Mouse (Mus musculus): Measurements from ENCODE around the gene Rab22a. TPM values are rescaled to one million over a fixed set of nuclear protein-coding genes. Genes with fewer than 3 reads are reported as not detected.

Gene Rab22a
- polyA plus RNA-seq, 1 experiment from 2014 or later = 36.9 TPM

DNA sequence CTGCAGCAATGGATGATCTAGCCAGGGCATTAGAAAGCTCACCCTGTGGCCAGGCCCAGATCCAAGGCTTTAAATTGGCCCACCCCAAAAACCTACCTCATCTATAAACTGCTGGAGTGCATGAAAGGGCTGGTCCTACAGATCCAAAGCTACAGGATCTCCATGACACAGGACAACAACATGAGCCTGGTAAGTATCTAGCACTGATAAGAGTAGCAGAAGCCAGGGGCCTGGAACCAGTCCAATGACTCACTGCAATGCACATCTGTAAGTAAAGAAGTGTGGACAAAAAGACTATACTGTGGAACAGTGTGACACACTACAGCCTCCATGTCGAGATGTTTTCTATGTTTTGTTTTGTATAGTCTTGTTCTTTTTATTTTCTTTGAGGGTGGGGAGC, 13.9 kb downstream of the Rab22a start:
- Histone ChIP-seq H3K4me2 (replicated peaks) (no peak overlapping the region), H3K9me3 (no peaks in the 10 kb centered on the region), H3K4me3 (no peak overlapping the region), H3K27me3 (no peaks in the 10 kb centered on the region), H3K36me3 (no peaks in the 10 kb centered on the region), H3K27ac (replicated peaks) (no peak overlapping the region), H3K4me1 (peaks cover 17% of the 10 kb centered on the region), H3K9ac (replicated peaks) (no peak overlapping the region)
- no peak for ATAC-seq (replicated peaks)
- 89% methylated on average over 1 of the region's 1 CpGs for WGBS

DNA sequence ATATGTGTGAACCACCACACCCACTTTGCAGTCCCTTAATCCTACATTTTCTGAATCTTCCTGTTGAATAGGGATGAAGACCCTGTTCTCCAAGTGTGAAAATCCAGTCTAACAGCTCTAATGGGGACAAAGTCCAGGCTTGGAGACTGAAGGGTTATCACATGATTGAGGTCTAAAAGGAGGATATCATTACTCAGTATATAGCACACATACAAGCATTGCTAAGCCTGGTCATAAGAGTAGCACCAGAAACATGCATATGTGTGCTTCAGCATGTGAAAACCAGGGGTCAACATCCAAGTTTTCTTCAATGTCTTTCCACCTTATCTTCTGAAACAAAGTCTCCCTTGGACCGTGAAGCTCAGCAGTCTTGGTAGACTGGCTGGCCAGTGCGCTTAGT, 19.0 kb downstream of the Rab22a start:
- no peaks in the 10 kb centered on the region for H3K9me3 ChIP-seq

DNA sequence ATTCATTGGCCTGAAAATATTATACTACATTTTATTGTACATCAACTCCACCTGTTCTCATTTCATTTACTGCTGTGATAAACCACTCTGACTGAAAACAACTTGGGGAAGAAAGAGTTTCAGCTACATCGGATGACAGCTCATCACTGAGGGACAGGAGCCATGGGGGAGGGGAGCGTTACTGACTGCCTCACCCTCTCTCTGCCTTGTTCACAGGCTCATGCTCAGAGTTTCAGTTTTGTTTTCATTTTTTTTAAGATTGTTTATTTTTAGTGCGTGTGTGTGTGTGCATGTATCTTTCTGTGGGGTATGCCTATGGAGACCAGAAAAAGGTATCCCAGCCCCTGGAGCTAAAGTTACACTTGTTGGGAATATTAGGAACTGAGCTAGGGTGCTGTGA, 19.7 kb downstream of the Rab22a start:
- no peaks in the 10 kb centered on the region for H3K36me3 ChIP-seq
- ATAC-seq (replicated peaks) = no peak
- no peaks in the 10 kb centered on the region for H3K27me3 ChIP-seq
- H3K4me3 ChIP-seq = no peak overlapping the region
- H3K27ac ChIP-seq (replicated peaks) = no peak overlapping the region
- peaks cover 8% of the 10 kb centered on the region; the same call in 1 of the 2 replicates for H3K4me1 ChIP-seq
- no peaks in the 10 kb centered on the region for H3K9me3 ChIP-seq
- H3K9ac ChIP-seq (replicated peaks) = no peak overlapping the region
- H3K4me2 ChIP-seq (replicated peaks) = no peak overlapping the region
- 75% methylated on average over 3 of the region's 3 CpGs for WGBS

More for the DNA sequence above, 19.0 kb downstream of the Rab22a start:
- no peak overlapping the region for H3K4me3 ChIP-seq
- H3K4me1 ChIP-seq = peaks cover 8% of the 10 kb centered on the region; the same call in 1 of the 2 replicates
- H3K4me2 ChIP-seq (replicated peaks) = no peak overlapping the region
- WGBS = 96% methylated on average over 2 of the region's 2 CpGs
- ATAC-seq (replicated peaks) = no peak
- H3K27me3 ChIP-seq = no peaks in the 10 kb centered on the region
- H3K27ac ChIP-seq (replicated peaks) = no peak overlapping the region
- no peak overlapping the region for H3K9ac ChIP-seq (replicated peaks)
- H3K36me3 ChIP-seq = no peaks in the 10 kb centered on the region

DNA sequence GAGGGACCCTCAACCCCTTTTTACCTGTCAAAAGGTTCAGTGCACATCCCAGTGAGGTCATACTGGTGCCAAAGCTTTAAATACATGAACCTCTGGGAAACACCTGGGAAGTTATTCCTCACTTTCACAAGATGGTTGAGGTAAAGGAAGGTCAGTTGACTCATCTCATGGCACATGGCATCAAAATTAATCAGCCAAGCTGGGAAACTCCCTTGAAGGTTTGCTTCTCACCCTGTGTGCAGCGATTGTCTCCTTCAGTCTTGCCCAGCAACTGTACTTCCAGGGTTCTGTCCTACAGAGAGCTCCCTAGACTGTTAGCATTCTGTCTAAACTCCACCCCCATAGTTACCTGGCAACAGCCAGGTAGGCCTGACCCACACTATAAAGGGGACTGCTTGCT, 20.6 kb downstream of the Rab22a start:
- Histone ChIP-seq H3K27me3 (no peaks in the 10 kb centered on the region), H3K9ac (replicated peaks) (no peak overlapping the region), H3K27ac (replicated peaks) (no peak overlapping the region), H3K4me2 (replicated peaks) (no peak overlapping the region), H3K9me3 (no peaks in the 10 kb centered on the region), H3K4me3 (no peak overlapping the region), H3K36me3 (no peaks in the 10 kb centered on the region), H3K4me1 (peaks cover 8% of the 10 kb centered on the region; the same call in 1 of the 2 replicates)
- no peak for ATAC-seq (replicated peaks)
- WGBS = 75% methylated on average over 1 of the region's 1 CpGs

DNA sequence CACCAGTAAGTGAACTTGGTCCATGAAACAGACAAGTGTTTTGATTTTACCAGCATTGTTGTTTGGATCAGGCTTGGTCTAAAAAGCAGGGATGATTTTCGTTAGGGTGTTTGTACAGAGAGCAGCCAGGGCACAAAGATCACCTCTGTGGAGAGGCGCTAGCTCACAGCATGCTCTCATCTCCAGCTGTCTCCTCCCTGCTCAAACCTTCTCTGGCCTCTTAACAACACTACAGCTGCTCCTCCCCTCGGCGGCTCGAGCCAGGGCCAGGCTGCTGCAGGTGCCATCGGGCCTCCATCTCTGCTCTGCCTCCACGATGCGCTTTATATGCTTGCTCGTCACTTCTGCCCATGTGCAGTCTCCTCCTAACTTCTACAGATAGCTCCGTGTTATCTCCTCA, 23.2 kb downstream of the Rab22a start:
- no peak for ATAC-seq (replicated peaks)
- Histone ChIP-seq H3K4me2 (replicated peaks) (no peak overlapping the region), H3K27me3 (no peaks in the 10 kb centered on the region), H3K9me3 (no peaks in the 10 kb centered on the region), H3K27ac (replicated peaks) (no peak overlapping the region), H3K36me3 (no peaks in the 10 kb centered on the region), H3K9ac (replicated peaks) (no peak overlapping the region), H3K4me3 (no peak overlapping the region), H3K4me1 (peaks cover 8% of the 10 kb centered on the region; the same call in 1 of the 2 replicates)
- 53% methylated on average over 10 of the region's 10 CpGs for WGBS

GRCm38 (mm10) chr2:173685781-173686361, 26.3 kb downstream of the Rab22a start:
- no peak overlapping the region for H3K9ac ChIP-seq (replicated peaks)
- no peak for ATAC-seq (replicated peaks)
- no peaks in the 10 kb centered on the region for H3K9me3 ChIP-seq
- peaks cover 8% of the 10 kb centered on the region; the same call in 1 of the 2 replicates for H3K4me1 ChIP-seq
- no peak overlapping the region for H3K4me3 ChIP-seq
- 0 out of 2 replicates have a peak, but pooled peaks cover 3% of the 10 kb centered on the region for H3K36me3 ChIP-seq
- H3K4me2 ChIP-seq (replicated peaks) = no peak overlapping the region
- H3K27ac ChIP-seq (replicated peaks) = no peak overlapping the region
- 89% methylated on average over 3 of the region's 3 CpGs for WGBS
- no peaks in the 10 kb centered on the region for H3K27me3 ChIP-seq

GRCm38 (mm10) chr2:173687363-173687762, 27.8 kb downstream of the Rab22a start:
- H3K27me3 ChIP-seq = no peaks in the 10 kb centered on the region
- no peak overlapping the region for H3K4me2 ChIP-seq (replicated peaks)
- no peak overlapping the region for H3K9ac ChIP-seq (replicated peaks)
- no peak overlapping the region for H3K4me3 ChIP-seq
- H3K4me1 ChIP-seq = peaks cover 8% of the 10 kb centered on the region
- H3K27ac ChIP-seq (replicated peaks) = no peak overlapping the region
- 91% methylated on average over 5 of the region's 5 CpGs for WGBS
- H3K9me3 ChIP-seq = no peaks in the 10 kb centered on the region
- 0 out of 2 replicates have a peak, but pooled peaks cover 3% of the 10 kb centered on the region for H3K36me3 ChIP-seq
- no peak for ATAC-seq (replicated peaks)

DNA sequence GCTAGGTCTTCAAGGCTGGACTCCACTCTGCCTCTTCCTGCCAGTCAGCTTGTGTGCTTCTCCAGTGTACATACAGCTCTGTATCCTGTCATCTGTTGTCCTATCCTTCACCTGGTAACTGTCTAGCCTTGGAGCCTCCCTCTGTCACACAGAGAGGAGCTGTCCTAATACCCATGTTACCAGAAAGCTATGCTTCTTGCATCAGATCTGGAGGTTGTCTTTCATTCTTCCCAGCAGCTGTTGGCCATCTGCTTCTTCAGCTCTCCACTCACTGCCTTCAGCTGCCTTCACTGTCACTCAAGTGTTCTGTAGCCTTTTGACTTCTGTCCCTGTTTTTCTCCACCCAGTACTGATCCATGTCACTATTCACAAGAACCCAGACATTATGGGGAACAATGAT, 30.3 kb downstream of the Rab22a start:
- Histone ChIP-seq H3K4me1 (no peaks in the 10 kb centered on the region; the same call in 1 of the 2 replicates), H3K9ac (replicated peaks) (no peak overlapping the region), H3K36me3 (peaks cover 5% of the 10 kb centered on the region; the same call in 1 of the 2 replicates), H3K9me3 (no peaks in the 10 kb centered on the region), H3K27me3 (no peaks in the 10 kb centered on the region), H3K4me3 (no peak overlapping the region), H3K27ac (replicated peaks) (no peak overlapping the region), H3K4me2 (replicated peaks) (no peak overlapping the region)
- ATAC-seq (replicated peaks) = no peak

GRCm38 (mm10) chr2:173691748-173692147, 32.2 kb downstream of the Rab22a start:
- H3K9me3 ChIP-seq = no peaks in the 10 kb centered on the region
- H3K27me3 ChIP-seq = no peaks in the 10 kb centered on the region
- no peak overlapping the region for H3K4me3 ChIP-seq
- no peak overlapping the region for H3K27ac ChIP-seq (replicated peaks)
- no peak overlapping the region for H3K9ac ChIP-seq (replicated peaks)
- WGBS = 78% methylated on average over 6 of the region's 6 CpGs
- peaks cover 11% of the 10 kb centered on the region for H3K36me3 ChIP-seq
- ATAC-seq (replicated peaks) = no peak
- H3K4me1 ChIP-seq = no peaks in the 10 kb centered on the region; the same call in 1 of the 2 replicates
- no peak overlapping the region for H3K4me2 ChIP-seq (replicated peaks)

GRCm38 (mm10) chr2:173692693-173693092, 33.1 kb downstream of the Rab22a start:
- 75% methylated on average over 2 of the region's 2 CpGs for WGBS
- H3K9me3 ChIP-seq = no peaks in the 10 kb centered on the region
- no peak for ATAC-seq (replicated peaks)

GRCm38 (mm10) chr2:173698850-173699249, 39.3 kb downstream of the Rab22a start:
- Histone ChIP-seq H3K27me3 (no peaks in the 10 kb centered on the region), H3K4me3 (no peak overlapping the region), H3K36me3 (peaks cover 33% of the 10 kb centered on the region), H3K9ac (replicated peaks) (no peak overlapping the region), H3K4me1 (peaks cover 8% of the 10 kb centered on the region; the same call in 1 of the 2 replicates), H3K9me3 (no peaks in the 10 kb centered on the region), H3K4me2 (replicated peaks) (no peak overlapping the region), H3K27ac (replicated peaks) (no peak overlapping the region)
- no peak for ATAC-seq (replicated peaks)
- 86% methylated on average over 3 of the region's 3 CpGs for WGBS

More at GRCm38 (mm10) chr2:173692693-173693092, 33.1 kb downstream of the Rab22a start:
- Histone ChIP-seq H3K4me1 (no peaks in the 10 kb centered on the region; the same call in 1 of the 2 replicates), H3K4me2 (replicated peaks) (no peak overlapping the region), H3K9ac (replicated peaks) (no peak overlapping the region), H3K36me3 (peaks cover 13% of the 10 kb centered on the region), H3K27ac (replicated peaks) (no peak overlapping the region), H3K4me3 (no peak overlapping the region), H3K27me3 (no peaks in the 10 kb centered on the region)

- no peaks in the 10 kb centered on the region for H3K27me3 ChIP-seq
- no peak overlapping the region for H3K9ac ChIP-seq (replicated peaks)
- ATAC-seq (replicated peaks) = no peak
- peak overlapping the region; percentile 20; the same call in 1 of the 2 replicates for H3K27ac ChIP-seq (replicated peaks)
- 71% methylated on average over 16 of the region's 16 CpGs for WGBS
- peaks cover 8% of the 10 kb centered on the region; the same call in 1 of the 2 replicates for H3K4me1 ChIP-seq
- no peaks in the 10 kb centered on the region for H3K9me3 ChIP-seq
- H3K4me2 ChIP-seq (replicated peaks) = no peak overlapping the region
- no peak overlapping the region for H3K4me3 ChIP-seq
- H3K36me3 ChIP-seq = peaks cover 31% of the 10 kb centered on the region
Observed at GRCm38 (mm10) chr2:173702096-173702866, 42.7 kb downstream of the Rab22a start.

Measured in forebrain, embryonic 15.5 days (tissue).